In genomic region chr15:12204319-12205159, GRCm38 (mm10) we compare ENCODE assay signal across 7 mouse cellular contexts. TPM values are rescaled to one million over a fixed set of nuclear protein-coding genes. Genes with fewer than 3 reads are reported as not detected.
DNase-seq lines count a peak whose midpoint lies in the region; ATAC-seq lines count a peak whose summit lies in the region.

Mtmr12 (plus strand) TSS chr15:12205028.

- no peaks in the 10 kb centered on the region for H3K27me3 ChIP-seq in embryonic facial prominence, embryonic 11.5 days (ENCODE audit: control insufficient read depth, insufficient read depth, low read length)
- no peaks in the 10 kb centered on the region for H3K27me3 ChIP-seq in limb, embryonic 10.5 days (ENCODE audit: low read depth, poor library complexity, severe bottlenecking)
- H3K27me3 ChIP-seq in midbrain, embryonic 13.5 days = no peaks in the 10 kb centered on the region

- peak within 1 kb of the TSS; percentile 78 for H3K27ac ChIP-seq in embryonic facial prominence, embryonic 11.5 days (replicated peaks; ENCODE audit: low read depth, low read length)
- H3K27ac ChIP-seq in limb, embryonic 10.5 days = peak within 1 kb of the TSS; percentile 95
- H3K27ac ChIP-seq in midbrain, embryonic 13.5 days = peak within 1 kb of the TSS; percentile 92

- H3K36me3 ChIP-seq in embryonic facial prominence, embryonic 11.5 days (replicated peaks; ENCODE audit: control insufficient read depth, insufficient read depth, low read depth, low read length) = no peaks in the 10 kb centered on the region
- H3K36me3 ChIP-seq in limb, embryonic 10.5 days = no peaks in the 10 kb centered on the region
- H3K36me3 ChIP-seq in midbrain, embryonic 13.5 days = no peaks in the 10 kb centered on the region

- H3K9ac ChIP-seq in embryonic facial prominence, embryonic 11.5 days (replicated peaks; ENCODE audit: low read length) = peak within 1 kb of the TSS; percentile 79
- peak within 1 kb of the TSS; percentile 95 for H3K9ac ChIP-seq in midbrain, embryonic 13.5 days (replicated peaks)

- H3K4me3 ChIP-seq in embryonic facial prominence, embryonic 11.5 days (ENCODE audit: low read depth, low read length) = peak within 1 kb of the TSS; percentile 85
- peak within 1 kb of the TSS; percentile 96 for H3K4me3 ChIP-seq in limb, embryonic 10.5 days
- peak within 1 kb of the TSS; percentile 95 for H3K4me3 ChIP-seq in midbrain, embryonic 13.5 days (replicated peaks)

- peak; percentile 100 for DNase-seq in adrenal gland, postnatal 14 days
- DNase-seq in embryonic facial prominence, embryonic 11.5 days (ENCODE audit: low spot score) = peak; percentile 99
- peak; percentile 99 for DNase-seq in kidney, adult 11 months
- peak; percentile 99 for DNase-seq in limb, embryonic 10.5 days (ENCODE audit: low spot score)
- DNase-seq in spleen, adult 12 weeks (ENCODE audit: low spot score) = peak; percentile 100

- H3K4me1 ChIP-seq in embryonic facial prominence, embryonic 11.5 days (ENCODE audit: control insufficient read depth, insufficient read depth, low read length) = no peaks in the 10 kb centered on the region
- peaks cover 31% of the 10 kb centered on the region for H3K4me1 ChIP-seq in limb, embryonic 10.5 days
- peaks cover 43% of the 10 kb centered on the region for H3K4me1 ChIP-seq in midbrain, embryonic 13.5 days (replicated peaks)

- ATAC-seq in embryonic facial prominence, embryonic 11.5 days (replicated peaks; ENCODE audit: insufficient number of reproducible peaks, low FRiP score, low TSS enrichment, low read depth) = peak; percentile 97
- ATAC-seq in granulocyte monocyte progenitor cell, adult 5-6 weeks (replicated peaks; ENCODE audit: poor library complexity, severe bottlenecking) = peak; percentile 93
- peak; percentile 98 for ATAC-seq in midbrain, embryonic 13.5 days

- peak within 1 kb of the TSS; percentile 61 for H3K4me2 ChIP-seq in embryonic facial prominence, embryonic 11.5 days (ENCODE audit: low read depth, low read length)
- H3K4me2 ChIP-seq in midbrain, embryonic 13.5 days (replicated peaks) = peak within 1 kb of the TSS; percentile 68

- H3K9me3 ChIP-seq in embryonic facial prominence, embryonic 11.5 days (replicated peaks; ENCODE audit: control insufficient read depth, low read length) = no peaks in the 10 kb centered on the region
- no peaks in the 10 kb centered on the region for H3K9me3 ChIP-seq in limb, embryonic 10.5 days (replicated peaks)
- H3K9me3 ChIP-seq in midbrain, embryonic 13.5 days = no peaks in the 10 kb centered on the region

- WGBS in embryonic facial prominence, embryonic 11.5 days = 1% methylated on average over 55 of the region's 58 CpGs
- WGBS in limb, embryonic 10.5 days = 2% methylated on average over 56 of the region's 58 CpGs
- WGBS in midbrain, embryonic 13.5 days = under 1% methylated on average over 47 of the region's 58 CpGs

RNA-seq across cellular contexts. Expression of gene Mtmr12, which starts in this region (rescaled TPM):
- total RNA-seq in adrenal gland, postnatal 14 days (2021) = 17.1 and 20.6 TPM in 2 replicates
- 17.6 and 17.8 TPM in 2 replicates for polyA plus RNA-seq in embryonic facial prominence, embryonic 11.5 days (2014; fragmentation: Nextera tagmentation; extraction: Ambion mirVana)
- 7.8 and 10.3 TPM in 2 replicates for total RNA-seq in granulocyte monocyte progenitor cell, adult 5-6 weeks (2014; fragmentation: Nextera tagmentation)
- total RNA-seq in granulocyte monocyte progenitor cell, adult 5-6 weeks (2017) = 9.0 and 10.6 TPM in 2 replicates
- polyA plus RNA-seq in limb, embryonic 10.5 days (2016; fragmentation: Nextera tagmentation; extraction: Ambion mirVana) = 16.1 and 22.3 TPM in 2 replicates
- 9.3 and 9.7 TPM in 2 replicates for polyA plus RNA-seq in midbrain, embryonic 13.5 days (2015; fragmentation: Nextera tagmentation; extraction: Ambion mirVana)

Comparison
In these comparisons a context has a peak if more than half of its experiments do, and no peak if none do; other contexts are left out.
1. Peak in every context shown above with its lines: DNase-seq, ATAC-seq, H3K4me3 ChIP-seq and H3K27ac ChIP-seq.